Mouse (Mus musculus) testis, adult 2 months (tissue): ENCODE data around the gene Mef2b. TPM values are rescaled to one million over a fixed set of nuclear protein-coding genes. Genes with fewer than 3 reads are reported as not detected.

Experiments used
- H3K27ac ChIP-seq: fragments of 200-500 bp; 2 replicates; pipeline ENCODE4 v1.5.1; 2012; ENCODE audit warnings: low read depth, low read length; ENCODE audit not compliant: control insufficient read depth, insufficient read depth
- H3K27me3 ChIP-seq: fragments of 200-500 bp; 2 replicates; pipeline ENCODE4 v1.6.1; 2012; ENCODE audit warnings: mild to moderate bottlenecking, low read length, moderate library complexity; ENCODE audit not compliant: control insufficient read depth, insufficient read depth
- H3K36me3 ChIP-seq: fragments of 200-500 bp; 2 replicates; pipeline ENCODE4 v1.6.1; 2012; ENCODE audit warnings: mild to moderate bottlenecking, low read length; ENCODE audit not compliant: control insufficient read depth, insufficient read depth
- H3K4me1 ChIP-seq: fragments of 200-500 bp; 2 replicates; pipeline ENCODE4 v1.6.1; 2012; ENCODE audit warnings: low read length; ENCODE audit not compliant: control insufficient read depth, insufficient read depth
- H3K4me3 ChIP-seq: fragments of 200-500 bp; 2 replicates; pipeline ENCODE4 v1.5.1; 2012; ENCODE audit warnings: low read depth, mild to moderate bottlenecking, low read length, moderate library complexity, mixed read lengths; ENCODE audit not compliant: control insufficient read depth
- CTCF ChIP-seq: fragments of 200-500 bp; IDR thresholded peaks from 2 replicates; pipeline ENCODE4 v1.5.1; 2012; ENCODE audit warnings: low read depth, mild to moderate bottlenecking, inconsistent platforms, low read length, moderate library complexity; ENCODE audit not compliant: control insufficient read depth, insufficient read depth, insufficient replicate concordance
- POLR2A ChIP-seq: fragments of 200-500 bp; IDR thresholded peaks from 2 replicates; pipeline ENCODE4 v1.6.1; 2012; ENCODE audit warnings: low read depth, mild to moderate bottlenecking, inconsistent platforms, low read length, moderate library complexity; ENCODE audit not compliant: control insufficient read depth
- polyA plus RNA-seq: library from polyadenylated mRNA; depleted of rRNA; stranded (reverse); fragments of >200 nt; gene quantifications from 2 replicates; pipeline ENCODE4 v1.2.3, GENCODE M21; 2012

Gene Mef2b
- polyA plus RNA-seq, 1 experiment, result 2.6 TPM

GRCm38 (mm10) chr8:70170748-70171147 lies 31.2 kb downstream of the Mef2b start:
- TF ChIP-seq POLR2A, result no peak
- TF ChIP-seq CTCF, result no peak
- Histone ChIP-seq H3K36me3 (no peaks in the 10 kb centered on the region), H3K4me1 (peaks cover 23% of the 10 kb centered on the region), H3K27me3 (no peaks in the 10 kb centered on the region), H3K27ac (no peak overlapping the region), H3K4me3 (no peak overlapping the region)

GRCm38 (mm10) chr8:70171240-70171639 lies 31.7 kb downstream of the Mef2b start:
- Histone ChIP-seq H3K4me3 (no peak overlapping the region), H3K27me3 (no peaks in the 10 kb centered on the region), H3K36me3 (no peaks in the 10 kb centered on the region), H3K27ac (no peak overlapping the region), H3K4me1 (peaks cover 18% of the 10 kb centered on the region)
- TF ChIP-seq CTCF (no peak), POLR2A (no peak)

- TF ChIP-seq POLR2A (peak; percentile 79), CTCF (no peak)
Measured at GRCm38 (mm10) chr8:70172043-70172681, 32.7 kb downstream of the Mef2b start, which contains the start of gene Tmem161a. TSS of gene Tmem161a (plus strand) at chr8:70172356.

DNA sequence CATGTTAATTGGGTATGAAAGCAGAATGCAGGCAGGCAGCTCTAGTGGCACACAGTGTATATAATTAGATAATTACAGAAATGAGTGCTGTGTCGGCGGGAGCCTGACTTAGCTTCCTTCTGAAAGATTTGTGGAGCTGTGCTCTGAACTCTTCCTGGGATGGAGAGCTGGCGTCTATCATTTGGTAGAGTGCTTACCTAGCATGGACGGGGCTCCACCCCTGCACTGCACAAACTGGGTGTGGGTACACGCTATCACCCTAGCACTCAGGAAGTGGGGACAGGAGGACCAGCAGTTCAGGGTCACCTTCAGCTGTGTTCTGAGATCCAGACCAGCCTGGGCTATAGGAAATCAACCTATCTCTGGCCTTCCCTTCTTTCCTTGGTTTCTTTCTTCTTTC lies 33.8 kb downstream of the Mef2b start:
- H3K27ac ChIP-seq, result no peak overlapping the region
- no peaks in the 10 kb centered on the region for H3K27me3 ChIP-seq
- H3K4me3 ChIP-seq, result no peak overlapping the region
- no peak for TF ChIP-seq CTCF
- TF ChIP-seq POLR2A, result no peak
- no peaks in the 10 kb centered on the region for H3K36me3 ChIP-seq
- H3K4me1 ChIP-seq, result peaks cover 10% of the 10 kb centered on the region

More at GRCm38 (mm10) chr8:70172043-70172681, 32.7 kb downstream of the Mef2b start, which contains the start of gene Tmem161a:
- Histone ChIP-seq H3K36me3 (no peaks in the 10 kb centered on the region), H3K4me1 (peaks cover 11% of the 10 kb centered on the region), H3K27ac (peak within 1 kb of the TSS; percentile 32; the same call in 1 of the 2 replicates), H3K27me3 (no peaks in the 10 kb centered on the region), H3K4me3 (peak within 1 kb of the TSS; percentile 81)

DNA sequence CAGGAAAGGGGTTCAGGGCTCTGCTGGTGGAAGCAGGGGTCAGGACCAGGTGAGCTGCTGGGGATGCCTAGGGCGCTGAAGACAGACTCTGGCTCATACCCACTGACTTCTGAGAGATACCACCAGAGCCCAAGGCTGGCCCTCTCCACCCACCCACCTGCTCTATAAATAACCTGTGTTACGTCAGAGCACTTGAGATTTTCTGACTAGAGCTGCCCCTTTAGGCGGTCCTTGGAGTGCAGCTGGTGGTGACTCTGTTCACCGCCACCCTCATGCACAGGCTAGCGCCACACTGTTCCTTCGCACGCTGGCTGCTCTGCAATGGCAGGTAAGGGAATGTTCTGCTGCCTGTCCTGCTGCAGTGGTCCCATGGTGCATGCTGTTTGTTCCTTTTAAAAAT lies 34.6 kb downstream of the Mef2b start:
- Histone ChIP-seq H3K4me3 (no peak overlapping the region), H3K27me3 (no peaks in the 10 kb centered on the region), H3K36me3 (no peaks in the 10 kb centered on the region), H3K27ac (no peak overlapping the region), H3K4me1 (peaks cover 10% of the 10 kb centered on the region)
- TF ChIP-seq CTCF (no peak), POLR2A (no peak)

DNA sequence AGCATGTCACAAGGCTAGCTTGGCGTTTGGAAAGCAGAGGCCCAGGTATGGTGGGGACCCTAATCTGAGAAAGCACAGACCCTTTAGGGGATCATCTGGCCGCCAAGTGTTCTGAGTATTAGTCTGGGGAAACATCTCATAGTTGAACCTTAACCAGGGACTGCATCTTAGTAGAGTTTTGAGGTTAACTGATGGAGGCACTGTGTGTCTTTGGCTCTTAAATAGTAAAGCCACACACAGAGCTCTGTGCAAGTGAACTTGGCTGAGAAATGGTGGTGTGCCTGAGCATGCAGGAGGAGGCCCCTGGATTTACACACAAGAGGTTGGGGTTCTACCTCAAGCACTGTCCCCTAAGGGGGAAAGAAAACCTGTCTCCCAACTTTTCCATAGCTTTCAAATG lies 38.7 kb downstream of the Mef2b start:
- no peak overlapping the region for H3K4me3 ChIP-seq
- TF ChIP-seq CTCF (no peak), POLR2A (no peak)

GRCm38 (mm10) chr8:70179082-70179481 lies 39.6 kb downstream of the Mef2b start:
- TF ChIP-seq POLR2A (no peak), CTCF (no peak)
- Histone ChIP-seq H3K4me1 (no peaks in the 10 kb centered on the region), H3K27me3 (no peaks in the 10 kb centered on the region), H3K36me3 (no peaks in the 10 kb centered on the region), H3K27ac (no peak overlapping the region), H3K4me3 (no peak overlapping the region)

More for the DNA sequence above, 38.7 kb downstream of the Mef2b start:
- Histone ChIP-seq H3K36me3 (no peaks in the 10 kb centered on the region), H3K4me1 (no peaks in the 10 kb centered on the region; the same call in 1 of the 2 replicates), H3K27ac (no peak overlapping the region), H3K27me3 (no peaks in the 10 kb centered on the region)

DNA sequence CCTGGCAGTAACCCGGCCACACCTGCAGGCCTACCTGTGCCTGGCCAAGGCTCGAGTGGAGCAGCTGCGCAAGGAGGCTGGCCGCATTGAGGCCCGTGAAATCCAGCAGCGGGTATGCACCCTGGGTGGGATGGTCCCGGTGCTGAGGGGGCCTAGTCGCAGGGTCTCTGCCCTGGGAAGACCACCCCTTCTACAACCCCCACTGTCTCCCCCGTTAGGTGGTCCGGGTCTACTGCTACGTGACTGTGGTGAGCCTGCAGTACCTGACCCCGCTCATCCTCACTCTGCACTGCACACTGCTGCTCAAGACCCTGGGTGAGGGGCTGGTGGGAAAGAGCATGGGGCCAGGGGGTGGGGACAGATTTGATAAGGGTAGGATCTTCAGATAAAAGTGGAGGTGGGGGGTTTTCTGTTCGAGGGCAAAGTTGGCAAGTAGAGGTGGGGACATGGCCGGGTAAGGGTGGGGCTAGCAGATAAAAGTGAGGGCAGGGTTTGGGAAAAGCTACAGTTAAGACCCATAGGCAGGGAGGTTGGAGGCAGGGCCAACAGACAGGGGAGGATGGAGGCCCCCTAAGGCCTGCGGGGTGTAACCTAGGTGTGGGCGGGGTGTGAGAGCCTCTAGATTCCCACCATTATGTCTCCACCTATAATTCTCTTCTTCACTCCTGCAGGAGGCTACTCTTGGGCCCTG lies 41.8 kb downstream of the Mef2b start:
- no peak overlapping the region for H3K27ac ChIP-seq
- H3K36me3 ChIP-seq, result no peaks in the 10 kb centered on the region
- H3K4me3 ChIP-seq, result no peak overlapping the region
- TF ChIP-seq POLR2A, result no peak
- TF ChIP-seq CTCF, result no peak
- no peaks in the 10 kb centered on the region for H3K27me3 ChIP-seq
- no peaks in the 10 kb centered on the region for H3K4me1 ChIP-seq
